Comparison of ENCODE assay signal across 8 mouse cellular contexts in genomic region chr1:59480821-59481455, GRCm38 (mm10). TPM values are rescaled to one million over a fixed set of nuclear protein-coding genes. Genes with fewer than 3 reads are reported as not detected.
A peak's percentile ranks its signal among the peaks of the same experiment; 100 is the strongest.
DNase-seq lines count a peak whose midpoint lies in the region; ATAC-seq and TF ChIP-seq lines count a peak whose summit lies in the region.

No protein-coding gene starts in this region.

- H3K36me3 ChIP-seq in ES-Bruce4 (ENCODE audit: control insufficient read depth, insufficient read depth, low read length, poor library complexity, severe bottlenecking), result peaks cover 12% of the 10 kb centered on the region
- H3K36me3 ChIP-seq in forebrain, embryonic 14.5 days (ENCODE audit: control insufficient read depth, insufficient read depth, low read length), result no peaks in the 10 kb centered on the region
- H3K36me3 ChIP-seq in kidney, embryonic 16.5 days (ENCODE audit: insufficient read depth, low read length), result no peaks in the 10 kb centered on the region
- H3K36me3 ChIP-seq in midbrain, embryonic 16.5 days (ENCODE audit: control insufficient read depth, insufficient read depth, low read length), result no peaks in the 10 kb centered on the region

- TF ChIP-seq EP300 in ES-Bruce4 (IDR thresholded peaks at IDR 0.05; ENCODE audit: insufficient read depth, low read depth, low read length), result no peak

- H3K4me1 ChIP-seq in ES-Bruce4 (ENCODE audit: control insufficient read depth, insufficient read depth, low read length), result no peaks in the 10 kb centered on the region
- H3K4me1 ChIP-seq in forebrain, embryonic 14.5 days (ENCODE audit: control insufficient read depth, insufficient read depth, low read length), result peaks cover 18% of the 10 kb centered on the region
- peaks cover 27% of the 10 kb centered on the region for H3K4me1 ChIP-seq in kidney, embryonic 16.5 days (ENCODE audit: insufficient read depth, low read length)
- peaks cover 22% of the 10 kb centered on the region for H3K4me1 ChIP-seq in midbrain, embryonic 16.5 days (ENCODE audit: control insufficient read depth, insufficient read depth, low read length)

- peak overlapping the region; percentile 68 for H3K4me3 ChIP-seq in ES-Bruce4 (ENCODE audit: low read depth, low read length)
- peak overlapping the region; percentile 56 for H3K4me3 ChIP-seq in forebrain, embryonic 14.5 days (ENCODE audit: low read depth, low read length)
- H3K4me3 ChIP-seq in kidney, embryonic 16.5 days (ENCODE audit: low read length), result peak overlapping the region; percentile 82
- H3K4me3 ChIP-seq in midbrain, embryonic 16.5 days (ENCODE audit: low read depth, low read length), result peak overlapping the region; percentile 52

- DNase-seq in adrenal gland, adult 2 months, result peak; percentile 24
- DNase-seq in adrenal gland, postnatal 25 days, result no peak
- DNase-seq in forebrain, embryonic 14.5 days (ENCODE audit: low spot score), result no peak
- DNase-seq in layer of hippocampus, adult 11-12 months (ENCODE audit: low spot score), result no peak

- H3K9ac ChIP-seq in ES-Bruce4 (ENCODE audit: low read depth, poor library complexity, severe bottlenecking), result peak overlapping the region; percentile 86
- peak overlapping the region; percentile 17; the same call in 1 of the 2 replicates for H3K9ac ChIP-seq in forebrain, embryonic 14.5 days (ENCODE audit: low read length)
- H3K9ac ChIP-seq in kidney, embryonic 16.5 days (replicated peaks; ENCODE audit: low read length), result peak overlapping the region; percentile 69
- H3K9ac ChIP-seq in midbrain, embryonic 16.5 days (ENCODE audit: low read depth, low read length), result peak overlapping the region; percentile 42

- H3K9me3 ChIP-seq in ES-Bruce4 (replicated peaks; ENCODE audit: control insufficient read depth, insufficient read depth, low read length, poor library complexity, severe bottlenecking), result no peaks in the 10 kb centered on the region
- H3K9me3 ChIP-seq in forebrain, embryonic 14.5 days (replicated peaks; ENCODE audit: control insufficient read depth, low read length), result no peaks in the 10 kb centered on the region
- H3K9me3 ChIP-seq in kidney, embryonic 16.5 days (ENCODE audit: low read length), result no peaks in the 10 kb centered on the region
- H3K9me3 ChIP-seq in midbrain, embryonic 16.5 days (replicated peaks; ENCODE audit: control insufficient read depth, low read length, poor library complexity, severe bottlenecking), result no peaks in the 10 kb centered on the region

- H3K4me2 ChIP-seq in forebrain, embryonic 14.5 days (ENCODE audit: low read length), result peak overlapping the region; percentile 98
- peak overlapping the region; percentile 87 for H3K4me2 ChIP-seq in kidney, embryonic 16.5 days (replicated peaks; ENCODE audit: low read depth, low read length)
- peak overlapping the region; percentile 96 for H3K4me2 ChIP-seq in midbrain, embryonic 16.5 days (ENCODE audit: low read length)

- no peak for TF ChIP-seq CTCF in ES-Bruce4 (IDR thresholded peaks at IDR 0.05; ENCODE audit: low read depth, low read length)

- ATAC-seq in forebrain, embryonic 14.5 days, result no peak
- peak; percentile 62; the same call in 1 of the 2 replicates for ATAC-seq in kidney, embryonic 16.5 days (ENCODE audit: low FRiP score, low TSS enrichment)
- no peak for ATAC-seq in midbrain, embryonic 16.5 days
- no peak for ATAC-seq in frontal cortex, adult (ENCODE audit: low TSS enrichment)

- peak; percentile 43 for TF ChIP-seq POLR2A in ES-Bruce4 (IDR thresholded peaks at IDR 0.05; ENCODE audit: insufficient read depth, low read length)

- H3K27me3 ChIP-seq in ES-Bruce4 (ENCODE audit: control insufficient read depth, insufficient read depth, low read length, poor library complexity, severe bottlenecking), result no peaks in the 10 kb centered on the region
- 0 out of 2 replicates have a peak, but pooled peaks cover 11% of the 10 kb centered on the region for H3K27me3 ChIP-seq in forebrain, embryonic 14.5 days (replicated peaks; ENCODE audit: control insufficient read depth, insufficient read depth, low read length)
- H3K27me3 ChIP-seq in kidney, embryonic 16.5 days (ENCODE audit: insufficient read depth, low read length), result no peaks in the 10 kb centered on the region
- H3K27me3 ChIP-seq in midbrain, embryonic 16.5 days (ENCODE audit: control insufficient read depth, insufficient read depth, low read depth, low read length), result peaks cover 3% of the 10 kb centered on the region

- 1% methylated on average over 23 of the region's 23 CpGs for WGBS in forebrain, embryonic 14.5 days
- WGBS in kidney, embryonic 16.5 days, result 3% methylated on average over 23 of the region's 23 CpGs
- 4% methylated on average over 23 of the region's 23 CpGs for WGBS in midbrain, embryonic 16.5 days

- peak overlapping the region; percentile 93 for H3K27ac ChIP-seq in ES-Bruce4 (ENCODE audit: insufficient read depth, low read length)
- peak overlapping the region; percentile 45; the same call in 1 of the 2 replicates for H3K27ac ChIP-seq in forebrain, embryonic 14.5 days (ENCODE audit: low read depth, low read length)
- peak overlapping the region; percentile 98 for H3K27ac ChIP-seq in kidney, embryonic 16.5 days (ENCODE audit: low read length)
- peak overlapping the region; percentile 30 for H3K27ac ChIP-seq in midbrain, embryonic 16.5 days (ENCODE audit: low read length)

RNA-seq across cellular contexts. Expression of gene Fzd7, which starts 1.3 kb away (rescaled TPM):
- 10 to 100 TPM in 1 of 2 experiments, 1 to 10 TPM in 1; 9.9 to 16.7 TPM for total RNA-seq in adrenal gland, adult 2 months (2021)
- 20.1 and 22.0 TPM in 2 replicates for polyA plus RNA-seq in adrenal gland, adult 2 months (2012; rRNA removed)
- total RNA-seq in adrenal gland, postnatal 25 days (2021), result 12.7 and 17.9 TPM in 2 replicates
- polyA plus RNA-seq in ES-Bruce4 (2011; ENCODE audit: insufficient read depth, insufficient read length, low read depth, missing spikeins), result 51.7 and 54.5 TPM in 2 replicates
- 3.4 and 3.9 TPM in 2 replicates for polyA plus RNA-seq in forebrain, embryonic 14.5 days (2014; fragmentation: Nextera tagmentation; extraction: Ambion mirVana)
- 16.0 and 18.2 TPM in 2 replicates for polyA plus RNA-seq in kidney, embryonic 16.5 days (2015; fragmentation: Nextera tagmentation; extraction: Ambion mirVana)
- 2.6 and 3.2 TPM in 2 replicates for polyA plus RNA-seq in midbrain, embryonic 16.5 days (2015; fragmentation: Nextera tagmentation; extraction: Ambion mirVana)

RNA-seq across cellular contexts. Expression of gene Gm973, which starts 35.1 kb away (rescaled TPM):
- total RNA-seq in adrenal gland, adult 2 months (2021), result 10 to 100 TPM in 1 of 2 experiments, 1 to 10 TPM in 1; 1.4 to 40.9 TPM
- polyA plus RNA-seq in adrenal gland, adult 2 months (2012; rRNA removed), result 0.46 and 0.83 TPM in 2 replicates
- total RNA-seq in adrenal gland, postnatal 25 days (2021), result 10.8 and 22.8 TPM in 2 replicates
- polyA plus RNA-seq in ES-Bruce4 (2011; ENCODE audit: insufficient read depth, insufficient read length, low read depth, missing spikeins), result 1.9 and 2.4 TPM in 2 replicates
- polyA plus RNA-seq in forebrain, embryonic 14.5 days (2014; fragmentation: Nextera tagmentation; extraction: Ambion mirVana), result 5.5 and 6.2 TPM in 2 replicates
- 1.1 and 1.5 TPM in 2 replicates for polyA plus RNA-seq in kidney, embryonic 16.5 days (2015; fragmentation: Nextera tagmentation; extraction: Ambion mirVana)
- 11.8 and 14.1 TPM in 2 replicates for polyA plus RNA-seq in midbrain, embryonic 16.5 days (2015; fragmentation: Nextera tagmentation; extraction: Ambion mirVana)

Comparison
In these comparisons a context has a peak if more than half of its experiments do, and no peak if none do; other contexts are left out.
1. H3K27ac ChIP-seq: peak in every context shown above with its lines; median percentile 98 in kidney, embryonic 16.5 days; 93 in ES-Bruce4; 45 in forebrain, embryonic 14.5 days; 30 in midbrain, embryonic 16.5 days.
2. H3K9ac ChIP-seq: peak in every context shown above with its lines; median percentile 86 in ES-Bruce4; 69 in kidney, embryonic 16.5 days; 42 in midbrain, embryonic 16.5 days; 17 in forebrain, embryonic 14.5 days.